ENCODE assay signal across 33 mouse cellular contexts in the genomic region with DNA sequence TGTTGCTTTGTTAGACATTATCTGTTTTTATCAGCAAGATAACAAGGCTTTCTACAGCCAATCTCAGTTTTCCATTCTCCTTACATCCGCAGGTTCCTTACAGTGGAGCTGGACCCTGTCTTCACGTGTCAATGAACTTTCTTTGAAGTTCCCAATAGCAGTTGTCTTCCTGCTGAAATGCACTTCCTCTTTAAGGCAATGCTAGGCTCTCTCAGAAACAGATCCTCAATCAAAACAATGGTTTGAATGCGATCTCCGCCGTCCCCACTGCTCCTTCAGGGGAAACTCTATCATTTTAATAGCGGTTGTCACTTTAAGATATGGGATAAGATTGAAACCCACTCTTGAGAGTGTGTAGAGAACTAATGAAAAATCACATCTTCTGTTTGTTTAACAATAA. TPM values are rescaled to one million over a fixed set of nuclear protein-coding genes. Genes with fewer than 3 reads are reported as not detected.
"Had no signal": no experiment of that assay in that cellular context is flagged by ENCODE, and none has a peak within 500 bp of the region (broad histone marks: within the 10 kb centered on the region; RNA-seq: fewer than 3 reads in every experiment).

No protein-coding gene starts in this region.

- H3K4me1 ChIP-seq: heart, embryonic 10.5 days; heart, embryonic 12.5 days; heart, embryonic 13.5 days; heart, embryonic 15.5 days; hindbrain, embryonic 12.5 days; hindbrain, embryonic 13.5 days; hindbrain, embryonic 15.5 days; intestine, embryonic 15.5 days had no signal

- H3K27me3 ChIP-seq: heart, embryonic 12.5 days; heart, embryonic 13.5 days; heart, embryonic 15.5 days; hindbrain, embryonic 12.5 days; hindbrain, embryonic 13.5 days; hindbrain, embryonic 15.5 days; intestine, embryonic 15.5 days had no signal

- H3K9ac ChIP-seq: heart, embryonic 12.5 days; heart, embryonic 13.5 days; heart, embryonic 15.5 days; hindbrain, embryonic 12.5 days; hindbrain, embryonic 13.5 days; hindbrain, embryonic 14.5 days; hindbrain, embryonic 15.5 days; intestine, embryonic 15.5 days had no signal

- H3K9me3 ChIP-seq: heart, embryonic 10.5 days; heart, embryonic 12.5 days; heart, embryonic 13.5 days; heart, embryonic 15.5 days; hindbrain, embryonic 10.5 days; hindbrain, embryonic 12.5 days; hindbrain, embryonic 13.5 days; hindbrain, embryonic 15.5 days; intestine, embryonic 15.5 days had no signal

- DNase-seq: heart, adult 18-20 months; heart, adult 2 months; heart, postnatal 10 days; heart, postnatal 14 days; heart, postnatal 36 days; heart, postnatal 4 days; kidney, adult 18-20 months; kidney, adult 2 months; kidney, postnatal 10 days; kidney, postnatal 14 days; kidney, postnatal 25 days; kidney, postnatal 36 days; layer of hippocampus, adult 9-11 months; layer of hippocampus, postnatal 36 days had no signal

- H3K4me2 ChIP-seq: heart, embryonic 11.5 days; heart, embryonic 12.5 days; heart, embryonic 13.5 days; heart, embryonic 15.5 days; hindbrain, embryonic 12.5 days; hindbrain, embryonic 13.5 days; hindbrain, embryonic 14.5 days; hindbrain, embryonic 15.5 days; intestine, embryonic 15.5 days had no signal

- H3K27ac ChIP-seq: heart, adult 2 months; heart, embryonic 10.5 days; heart, embryonic 13.5 days; heart, embryonic 15.5 days; hindbrain, embryonic 10.5 days; hindbrain, embryonic 12.5 days; hindbrain, embryonic 13.5 days; hindbrain, embryonic 14.5 days; hindbrain, embryonic 15.5 days; hindbrain, postnatal 0 days; intestine, embryonic 15.5 days; layer of hippocampus, adult 2 months; left cerebral cortex, adult 2 months had no signal

- ATAC-seq: hindbrain, embryonic 16.5 days; hindbrain, postnatal 0 days; inflammation-experienced regulatory T-cells, adult 6 months; intestine, embryonic 15.5 days; intestine, embryonic 16.5 days; intestine, postnatal 0 days had no signal

- H3K36me3 ChIP-seq: heart, embryonic 10.5 days; heart, embryonic 12.5 days; heart, embryonic 13.5 days; heart, embryonic 15.5 days; hindbrain, embryonic 10.5 days; hindbrain, embryonic 12.5 days; hindbrain, embryonic 13.5 days; hindbrain, embryonic 15.5 days; intestine, embryonic 15.5 days had no signal

- H3K4me3 ChIP-seq: heart, adult 2 months; heart, embryonic 10.5 days; heart, embryonic 12.5 days; heart, embryonic 13.5 days; heart, embryonic 15.5 days; hindbrain, embryonic 10.5 days; hindbrain, embryonic 12.5 days; hindbrain, embryonic 13.5 days; hindbrain, embryonic 15.5 days; intestine, embryonic 15.5 days; layer of hippocampus, adult 2 months; left cerebral cortex, adult 2 months had no signal

RNA-seq across cellular contexts. Expression of a gene that starts 52.6 kb away (rescaled TPM):
- polyA plus RNA-seq: heart, embryonic 12.5 days; heart, postnatal 0 days had no signal
